Mouse (Mus musculus) leukemia stem cell, adult 10-12 weeks (primary cell): ENCODE data around the gene Ttll3. TPM values are rescaled to one million over a fixed set of nuclear protein-coding genes. Genes with fewer than 3 reads are reported as not detected.

Experiments used
- polyA plus RNA-seq: library from polyadenylated mRNA; stranded (reverse); fragments of >175 nt; gene quantifications from 2 replicates; pipeline ENCODE4 v1.2.3, GENCODE M21; 2012; ENCODE audit warnings: low replicate concordance

Gene Ttll3
- 5.9 and 6.1 TPM in 2 replicates for polyA plus RNA-seq

GRCm38 (mm10) chr6:113388960-113389359, at the start of gene Ttll3:
TSS of gene Ttll3 (plus strand) at chr6:113389260.

DNA sequence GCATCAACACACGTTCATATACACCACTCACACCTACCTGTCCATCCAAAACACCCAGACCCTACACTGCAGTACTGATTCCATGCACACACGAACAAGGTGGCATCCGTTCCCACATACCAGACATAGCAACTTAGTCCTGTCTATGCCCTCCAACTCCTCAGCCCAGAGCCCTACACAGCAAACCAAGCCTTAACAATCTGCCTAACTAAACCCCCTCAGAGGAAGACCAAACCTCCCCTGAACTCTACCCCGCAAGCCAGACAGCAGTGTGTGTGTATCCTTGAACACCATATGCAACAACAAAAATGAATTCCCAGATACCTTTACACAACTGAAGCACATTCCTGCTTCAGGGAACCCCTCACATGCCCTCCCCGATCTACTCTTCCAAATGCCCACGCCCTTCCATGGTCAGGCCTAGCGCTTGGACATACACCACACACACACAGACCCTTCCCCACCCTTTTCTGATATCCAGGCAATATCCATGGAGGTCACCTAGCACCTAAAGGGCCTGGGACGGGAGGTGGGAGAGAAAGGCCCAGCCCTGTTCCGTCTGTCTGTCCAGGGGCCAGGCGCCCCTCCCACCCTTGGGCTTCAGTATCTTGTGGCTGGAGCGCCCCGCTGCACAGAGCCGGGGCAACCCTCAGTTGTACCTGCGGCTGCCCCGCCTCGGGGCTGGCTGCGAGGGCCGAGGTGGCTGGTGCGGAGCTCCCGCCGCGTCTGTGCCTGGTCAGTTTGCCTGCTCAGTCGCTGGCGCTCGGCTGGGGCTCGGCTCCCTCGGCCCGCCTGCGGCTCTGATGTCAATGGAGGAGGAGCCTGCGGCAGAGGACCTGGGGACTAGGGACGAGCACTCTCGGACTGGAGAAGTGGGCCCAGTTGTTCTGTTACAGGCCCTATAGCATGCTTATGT, 45.6 kb upstream of the Ttll3 start, which contains the start of gene Camk1:
Gene Camk1, minus strand, starts transcription at position 808 of the 916 bp plus-strand sequence.

DNA sequence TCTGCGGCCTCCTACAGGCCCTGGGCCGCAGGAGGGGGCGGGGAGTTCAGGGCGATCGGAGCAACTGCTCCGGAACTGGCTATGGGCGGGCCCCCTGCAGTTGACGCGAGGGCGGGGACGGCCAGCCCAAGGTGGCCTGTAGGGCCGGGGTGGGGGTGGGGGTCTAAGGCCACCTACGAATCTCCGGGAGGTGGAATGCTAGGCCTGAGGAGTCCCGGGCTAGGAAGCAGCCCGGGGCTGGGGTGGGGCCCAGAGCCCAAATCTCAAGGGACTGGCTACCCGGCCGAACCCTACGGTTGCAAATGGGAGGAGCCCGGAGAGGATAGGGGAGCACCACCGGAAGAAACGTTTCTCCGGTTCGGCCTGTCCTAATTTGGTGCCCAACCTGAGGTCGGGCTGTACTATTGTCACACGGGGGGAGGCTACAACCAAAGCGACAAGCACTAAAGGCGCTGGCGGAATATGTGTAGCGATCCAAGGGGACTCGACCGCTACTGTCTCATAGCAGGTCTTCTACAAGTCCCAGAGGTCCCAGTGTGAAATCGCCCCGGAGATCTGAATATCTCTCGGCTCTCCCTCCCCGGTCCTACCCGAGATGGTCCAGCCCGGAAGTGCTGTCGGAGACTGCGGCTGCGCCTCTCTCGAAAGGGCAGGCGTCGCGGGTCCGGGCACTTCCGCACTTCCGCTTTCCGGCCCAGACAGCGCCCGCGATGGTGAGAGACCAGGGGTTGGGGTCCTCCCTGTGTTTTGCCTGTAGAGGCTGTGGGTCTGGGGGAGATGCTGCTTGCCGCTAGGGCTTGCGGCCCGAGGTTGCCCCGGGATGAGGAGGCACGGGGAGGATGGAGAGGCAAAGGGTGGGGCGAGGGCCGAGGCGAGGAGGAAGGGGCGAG, 11.3 kb upstream of the Ttll3 start, which contains the start of the genes Tada3 and Arpc4:
Gene Tada3, minus strand, starts transcription at position 388 of the 890 bp plus-strand sequence.
Gene Arpc4, plus strand, starts transcription at position 620 of the 890 bp plus-strand sequence.

DNA sequence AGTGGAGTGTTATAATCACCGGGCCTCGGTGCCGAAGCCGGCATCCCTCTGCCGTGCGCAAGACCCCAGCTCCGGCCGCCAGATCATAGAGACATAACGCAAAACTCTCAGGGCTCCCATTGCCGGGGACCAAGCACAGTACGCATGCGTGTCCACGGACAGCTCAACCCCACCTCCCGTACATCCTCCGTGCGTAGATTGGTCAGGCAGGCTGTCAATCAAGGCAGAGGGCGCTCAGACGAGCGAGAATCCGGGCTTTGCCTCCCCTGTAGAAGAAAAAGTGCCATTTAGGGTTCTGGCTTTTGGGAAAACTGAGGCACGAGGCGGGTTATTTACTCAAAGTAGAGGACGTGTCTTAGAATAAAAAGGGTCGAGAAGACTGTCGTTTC, 30.1 kb downstream of the Ttll3 start, which contains the start of gene Rpusd3:
Gene Rpusd3, minus strand, starts transcription at position 142 of the 389 bp plus-strand sequence.

GRCm38 (mm10) chr6:113435664-113436205, 46.7 kb downstream of the Ttll3 start, which contains the start of gene Cidec:
TSS of gene Cidec (minus strand) at chr6:113435760.

GRCm38 (mm10) chr6:113442442-113443090, 53.5 kb downstream of the Ttll3 start, which contains the start of gene Jagn1:
TSS of gene Jagn1 (plus strand) at chr6:113442569.

DNA sequence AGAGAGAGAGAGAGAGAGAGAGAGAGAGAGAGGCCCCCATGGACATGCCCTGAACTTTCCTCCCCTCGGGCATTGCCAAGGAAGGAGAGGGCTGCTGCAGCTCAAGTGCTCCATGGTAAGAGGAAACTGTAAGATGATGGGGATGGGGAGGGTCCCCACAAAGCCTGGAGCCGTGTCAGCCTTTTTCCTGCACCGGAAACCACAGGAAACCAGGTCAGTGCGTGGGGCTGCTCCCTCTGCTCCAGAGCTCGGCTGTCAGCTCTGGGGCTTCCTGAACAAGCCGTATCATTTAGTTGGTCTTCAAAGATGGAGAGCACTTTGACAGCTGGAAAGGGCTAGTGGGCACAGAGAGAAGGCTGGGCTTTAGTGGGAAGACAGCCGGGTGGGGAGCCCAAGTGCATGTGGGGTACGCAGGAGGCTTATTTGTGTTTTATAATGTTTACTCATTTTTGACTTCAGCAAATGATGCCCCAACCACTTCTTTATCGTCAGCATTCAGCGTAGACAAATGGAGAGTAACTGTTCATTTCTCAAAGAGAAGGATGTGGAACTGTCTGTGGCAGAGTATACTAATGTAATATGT, 69.0 kb downstream of the Ttll3 start, which contains the start of gene Il17re:
Gene Il17re, plus strand, starts transcription at position 533 of the 583 bp plus-strand sequence.

Other genes starting within 250 kb of the Ttll3 start
- gene Lhfpl4, start 193.9 kb upstream of the Ttll3 start, polyA plus RNA-seq, result 0.07 TPM in 1 of 2 replicates, not detected in the other
- gene Mtmr14, start 151.4 kb upstream of the Ttll3 start, polyA plus RNA-seq, result 64.5 and 115 TPM in 2 replicates
- gene Cpne9, start 107.0 kb upstream of the Ttll3 start, polyA plus RNA-seq, result not detected in 2 replicates
- 31.9 and 78.4 TPM in 2 replicates for gene Brpf1, start 82.1 kb upstream of the Ttll3 start, polyA plus RNA-seq
- gene Ogg1, start 62.3 kb upstream of the Ttll3 start, polyA plus RNA-seq, result 11.2 and 13.0 TPM in 2 replicates
- 3.1 and 4.4 TPM in 2 replicates for gene Camk1, start 45.3 kb upstream of the Ttll3 start, polyA plus RNA-seq
- gene Tada3, start 11.4 kb upstream of the Ttll3 start, polyA plus RNA-seq, result 41.4 and 52.6 TPM in 2 replicates
- 409 and 484 TPM in 2 replicates for gene Arpc4, start 11.1 kb upstream of the Ttll3 start, polyA plus RNA-seq
- 135 and 164 TPM in 2 replicates for gene Rpusd3, start 30.1 kb downstream of the Ttll3 start, polyA plus RNA-seq
- gene Cidec, start 46.5 kb downstream of the Ttll3 start, polyA plus RNA-seq, result not detected in 2 replicates
- 8.9 and 12.8 TPM in 2 replicates for gene Jagn1, start 53.3 kb downstream of the Ttll3 start, polyA plus RNA-seq
- 0.08 TPM in 1 of 2 replicates, not detected in the other for gene Il17re, start 69.2 kb downstream of the Ttll3 start, polyA plus RNA-seq
- gene Il17rc, start 82.2 kb downstream of the Ttll3 start, polyA plus RNA-seq, result 2.5 and 3.0 TPM in 2 replicates
- 25.7 and 65.0 TPM in 2 replicates for gene Creld1, start 94.0 kb downstream of the Ttll3 start, polyA plus RNA-seq
- 0.06 TPM in 1 of 2 replicates, not detected in the other for gene Prrt3, start 112.7 kb downstream of the Ttll3 start, polyA plus RNA-seq
- gene Emc3, start 142.4 kb downstream of the Ttll3 start, polyA plus RNA-seq, result 54.1 and 74.3 TPM in 2 replicates
- 0.74 and 3.2 TPM in 2 replicates for gene Fancd2, start 142.4 kb downstream of the Ttll3 start, polyA plus RNA-seq
- not detected in 2 replicates for gene Fancd2os, start 211.5 kb downstream of the Ttll3 start, polyA plus RNA-seq
- gene Brk1, start 215.5 kb downstream of the Ttll3 start, polyA plus RNA-seq, result 7.0 and 22.1 TPM in 2 replicates
- gene Vhl, start 234.7 kb downstream of the Ttll3 start, polyA plus RNA-seq, result 6.5 and 10.1 TPM in 2 replicates
- 57.1 and 103 TPM in 2 replicates for gene Irak2, start 249.2 kb downstream of the Ttll3 start, polyA plus RNA-seq